Mouse (Mus musculus): Measurements from ENCODE around the gene Hmgn3. TPM values are rescaled to one million over a fixed set of nuclear protein-coding genes. Genes with fewer than 3 reads are reported as not detected.

Gene Hmgn3
- polyA plus RNA-seq, 1 experiment from 2014 or later, result 160 TPM

DNA sequence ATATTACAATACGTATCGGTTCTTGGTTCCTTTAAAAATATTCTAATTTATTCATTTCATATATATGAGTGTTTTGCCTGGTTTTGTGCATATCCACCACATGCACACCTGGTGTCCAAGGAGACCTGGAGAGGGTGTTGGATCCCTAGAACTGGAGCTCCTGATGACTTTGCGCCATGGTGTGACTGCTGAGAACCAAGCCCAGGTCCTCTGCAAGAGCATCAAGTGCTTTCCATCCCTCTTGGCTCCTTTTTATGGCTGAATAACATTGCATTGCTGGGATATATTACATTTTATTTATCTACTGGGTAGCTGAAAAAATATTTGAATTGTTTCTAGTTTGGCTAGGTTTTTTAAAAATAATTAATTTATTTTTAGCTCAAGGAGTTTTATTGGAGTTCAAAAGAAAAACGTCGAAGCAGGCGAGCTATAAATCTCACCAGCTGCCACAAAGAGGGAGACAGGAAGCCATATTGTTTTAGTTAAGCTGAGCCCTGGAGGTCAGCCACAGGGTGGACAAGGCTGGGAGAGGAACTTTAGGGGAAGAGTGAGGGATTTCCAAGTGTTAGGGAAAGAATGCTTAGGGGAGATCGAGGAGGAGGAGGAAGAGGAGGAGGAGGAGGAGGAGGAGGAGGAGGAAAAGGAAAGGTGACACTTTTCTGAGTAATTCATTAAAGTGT lies 62.6 kb downstream of the Hmgn3 start:
- Histone ChIP-seq H3K4me2 (ENCODE audit: low read length) (no peak overlapping the region), H3K9me3 (replicated peaks; ENCODE audit: low read length) (no peaks in the 10 kb centered on the region), H3K27me3 (ENCODE audit: insufficient read depth, low read length) (no peaks in the 10 kb centered on the region), H3K36me3 (ENCODE audit: insufficient read depth, low read length) (no peaks in the 10 kb centered on the region), H3K4me3 (replicated peaks; ENCODE audit: low read depth, low read length) (no peak overlapping the region), H3K4me1 (replicated peaks; ENCODE audit: insufficient read depth, low read length) (no peaks in the 10 kb centered on the region), H3K9ac (ENCODE audit: low read depth, low read length) (no peak overlapping the region), H3K27ac (peak overlapping the region; percentile 1; the same call in 1 of the 2 replicates)
- WGBS, result 43% methylated on average over 7 of the region's 7 CpGs
- no peak for TF ChIP-seq CTCF (IDR thresholded peaks at IDR 0.05; ENCODE audit: low read depth)
- ATAC-seq (replicated peaks; ENCODE audit: low FRiP score, low read depth) (no peak), DNase-seq (ENCODE audit: low spot score) (peak; percentile 86)

DNA sequence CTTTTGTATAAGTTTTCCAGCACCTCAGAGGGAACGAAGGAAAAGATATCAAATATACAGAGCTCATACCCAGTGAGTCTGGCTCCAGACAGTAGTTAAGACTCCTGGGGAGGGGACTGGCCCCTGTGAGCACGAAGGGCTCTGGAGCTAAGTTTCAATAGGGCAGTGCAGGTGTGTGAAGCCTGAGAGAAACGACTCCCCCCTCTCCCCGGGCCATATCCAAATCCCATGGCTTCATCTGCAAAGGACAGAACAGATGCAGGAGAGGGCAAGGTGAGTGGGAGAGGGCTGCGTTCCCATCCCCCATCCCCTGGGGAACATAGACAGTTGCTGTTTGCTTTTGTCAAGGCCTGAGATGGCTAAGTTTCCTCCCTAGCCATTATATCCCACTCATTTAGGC lies 63.4 kb downstream of the Hmgn3 start:
- H3K27me3 ChIP-seq (ENCODE audit: insufficient read depth, low read length), result no peaks in the 10 kb centered on the region
- no peak for DNase-seq (ENCODE audit: low spot score)
- TF ChIP-seq CTCF (IDR thresholded peaks at IDR 0.05; ENCODE audit: low read depth), result no peak
- H3K4me1 ChIP-seq (replicated peaks; ENCODE audit: insufficient read depth, low read length), result no peaks in the 10 kb centered on the region
- H3K9me3 ChIP-seq (replicated peaks; ENCODE audit: low read length), result no peaks in the 10 kb centered on the region
- WGBS, result 29% methylated on average over 5 of the region's 5 CpGs
- H3K27ac ChIP-seq, result no peak overlapping the region
- no peak overlapping the region for H3K4me3 ChIP-seq (replicated peaks; ENCODE audit: low read depth, low read length)
- no peaks in the 10 kb centered on the region for H3K36me3 ChIP-seq (ENCODE audit: insufficient read depth, low read length)
- H3K4me2 ChIP-seq (ENCODE audit: low read length), result no peak overlapping the region
- H3K9ac ChIP-seq (ENCODE audit: low read depth, low read length), result no peak overlapping the region
- no peak for ATAC-seq (replicated peaks; ENCODE audit: low FRiP score, low read depth)

DNA sequence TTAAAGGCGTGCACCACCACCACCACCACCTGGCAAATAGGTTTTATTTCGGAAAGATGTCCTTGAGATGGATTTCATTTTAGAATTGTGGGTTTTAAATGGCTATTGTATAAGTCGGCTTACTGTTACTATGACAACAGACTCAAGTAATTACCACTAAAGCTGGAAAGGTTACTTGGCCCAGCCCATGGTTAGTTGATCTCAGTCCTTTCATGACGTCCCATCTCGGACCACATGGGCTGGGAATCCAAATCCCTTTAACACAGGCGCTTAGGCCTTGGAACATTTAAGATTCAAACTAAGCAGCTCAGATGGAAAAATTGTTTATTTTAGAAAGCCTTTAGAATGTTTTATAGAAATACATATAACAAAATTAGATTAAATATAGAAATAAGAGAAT lies 64.2 kb downstream of the Hmgn3 start:
- Histone ChIP-seq H3K27ac (no peak overlapping the region), H3K9me3 (replicated peaks; ENCODE audit: low read length) (no peaks in the 10 kb centered on the region), H3K4me2 (ENCODE audit: low read length) (no peak overlapping the region), H3K27me3 (ENCODE audit: insufficient read depth, low read length) (no peaks in the 10 kb centered on the region), H3K36me3 (ENCODE audit: insufficient read depth, low read length) (no peaks in the 10 kb centered on the region), H3K9ac (ENCODE audit: low read depth, low read length) (no peak overlapping the region), H3K4me1 (replicated peaks; ENCODE audit: insufficient read depth, low read length) (no peaks in the 10 kb centered on the region), H3K4me3 (replicated peaks; ENCODE audit: low read depth, low read length) (no peak overlapping the region)
- no peak for TF ChIP-seq CTCF (IDR thresholded peaks at IDR 0.05; ENCODE audit: low read depth)
- DNase-seq (ENCODE audit: low spot score), result no peak
- ATAC-seq (replicated peaks; ENCODE audit: low FRiP score, low read depth), result no peak
- 86% methylated on average over 6 of the region's 6 CpGs for WGBS

DNA sequence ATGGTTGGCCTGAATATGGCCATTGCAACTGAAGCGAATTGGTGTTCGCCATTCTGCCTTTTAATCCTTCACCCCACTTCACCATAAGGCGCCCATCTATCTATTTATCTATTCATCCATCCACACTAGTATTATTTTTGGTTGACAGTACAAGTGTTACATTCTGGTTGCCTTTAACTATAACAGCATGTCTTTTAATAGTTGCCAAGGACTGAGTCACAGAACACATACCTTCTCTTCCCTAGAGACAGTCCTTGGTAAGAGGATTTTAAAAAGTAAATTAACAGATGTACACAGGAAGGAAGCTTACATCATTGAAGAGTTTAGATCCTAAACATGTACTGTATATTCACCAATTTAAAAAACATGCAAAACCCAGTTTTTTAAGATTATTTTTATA lies 66.8 kb downstream of the Hmgn3 start:
- Histone ChIP-seq H3K27me3 (ENCODE audit: insufficient read depth, low read length) (no peaks in the 10 kb centered on the region), H3K4me1 (replicated peaks; ENCODE audit: insufficient read depth, low read length) (no peaks in the 10 kb centered on the region), H3K9me3 (replicated peaks; ENCODE audit: low read length) (no peaks in the 10 kb centered on the region), H3K27ac (no peak overlapping the region), H3K4me2 (ENCODE audit: low read length) (no peak overlapping the region), H3K36me3 (ENCODE audit: insufficient read depth, low read length) (no peaks in the 10 kb centered on the region), H3K4me3 (replicated peaks; ENCODE audit: low read depth, low read length) (no peak overlapping the region), H3K9ac (ENCODE audit: low read depth, low read length) (no peak overlapping the region)
- TF ChIP-seq CTCF (IDR thresholded peaks at IDR 0.05; ENCODE audit: low read depth), result no peak
- DNase-seq (ENCODE audit: low spot score), result no peak
- WGBS, result 98% methylated on average over 3 of the region's 3 CpGs
- ATAC-seq (replicated peaks; ENCODE audit: low FRiP score, low read depth), result no peak

DNA sequence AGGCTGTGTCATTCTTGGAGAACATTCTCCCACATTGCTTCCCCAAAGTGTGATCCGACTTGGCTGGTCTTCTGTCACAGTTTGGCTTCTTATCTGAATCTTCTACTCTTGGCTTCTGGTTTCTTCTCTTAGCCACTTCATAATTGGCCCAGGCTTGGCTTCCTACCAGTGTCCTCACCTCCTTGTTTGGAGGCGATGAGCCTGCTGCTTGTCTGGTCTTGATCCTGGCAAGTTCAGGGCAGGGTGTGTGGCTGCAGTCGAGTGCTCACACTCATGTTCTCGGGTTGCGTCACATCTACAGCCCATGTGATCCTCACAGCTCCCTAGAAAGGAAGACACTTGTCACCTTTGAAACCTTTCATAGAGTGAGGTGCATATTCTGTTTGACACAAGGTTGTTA lies 78.2 kb downstream of the Hmgn3 start:
- Histone ChIP-seq H3K4me2 (ENCODE audit: low read length) (no peak overlapping the region), H3K36me3 (ENCODE audit: insufficient read depth, low read length) (no peaks in the 10 kb centered on the region), H3K9me3 (replicated peaks; ENCODE audit: low read length) (no peaks in the 10 kb centered on the region), H3K4me1 (replicated peaks; ENCODE audit: insufficient read depth, low read length) (no peaks in the 10 kb centered on the region), H3K27ac (no peak overlapping the region), H3K27me3 (ENCODE audit: insufficient read depth, low read length) (no peaks in the 10 kb centered on the region), H3K9ac (ENCODE audit: low read depth, low read length) (no peak overlapping the region), H3K4me3 (replicated peaks; ENCODE audit: low read depth, low read length) (no peak overlapping the region)
- ATAC-seq (replicated peaks; ENCODE audit: low FRiP score, low read depth), result no peak
- no peak for TF ChIP-seq CTCF (IDR thresholded peaks at IDR 0.05; ENCODE audit: low read depth)
- 80% methylated on average over 5 of the region's 5 CpGs for WGBS
- DNase-seq (ENCODE audit: low spot score), result no peak

DNA sequence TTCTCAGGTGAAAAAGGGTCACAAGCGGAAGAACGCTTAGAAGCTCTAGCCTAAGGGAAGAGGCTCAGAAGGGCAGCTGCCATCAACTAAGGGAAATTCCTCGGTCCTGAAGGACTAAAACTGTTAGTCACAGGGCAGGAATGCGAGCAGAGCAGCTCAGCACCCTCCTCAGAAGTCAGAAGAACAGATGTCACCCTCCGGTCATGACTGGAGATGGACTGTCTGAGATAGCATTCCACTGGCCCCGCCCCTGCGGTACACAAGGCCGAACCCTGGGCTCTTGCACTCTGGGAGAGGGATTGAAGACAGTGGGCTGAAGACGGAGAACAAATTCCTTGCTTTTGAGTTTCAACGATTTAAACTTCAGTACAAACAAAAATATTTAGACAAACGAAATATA lies 85.2 kb downstream of the Hmgn3 start:
- H3K4me3 ChIP-seq (replicated peaks; ENCODE audit: low read depth, low read length), result no peak overlapping the region
- H3K4me1 ChIP-seq (replicated peaks; ENCODE audit: insufficient read depth, low read length), result no peaks in the 10 kb centered on the region
- DNase-seq (ENCODE audit: low spot score) (no peak), ATAC-seq (replicated peaks; ENCODE audit: low FRiP score, low read depth) (no peak)
- H3K9ac ChIP-seq (ENCODE audit: low read depth, low read length), result no peak overlapping the region
- H3K27ac ChIP-seq, result no peak overlapping the region
- TF ChIP-seq CTCF (IDR thresholded peaks at IDR 0.05; ENCODE audit: low read depth), result no peak
- H3K27me3 ChIP-seq (ENCODE audit: insufficient read depth, low read length), result no peaks in the 10 kb centered on the region
- no peak overlapping the region for H3K4me2 ChIP-seq (ENCODE audit: low read length)
- WGBS, result 75% methylated on average over 11 of the region's 11 CpGs
- no peaks in the 10 kb centered on the region for H3K36me3 ChIP-seq (ENCODE audit: insufficient read depth, low read length)
- no peaks in the 10 kb centered on the region for H3K9me3 ChIP-seq (replicated peaks; ENCODE audit: low read length)

Other genes starting within 250 kb of the Hmgn3 start
- gene Phip, start 171.2 kb downstream of the Hmgn3 start, polyA plus RNA-seq (2015; fragmentation: Nextera tagmentation; extraction: Ambion mirVana), result 49.6 and 54.4 TPM in 2 replicates